Mouse (Mus musculus) G1E (cell line): ENCODE data around the gene Rap1b.
"Not testable (repeated sequence)": the region's sequence is repeated elsewhere in the genome, so short reads cannot be mapped to it uniquely, and the experiment has no call there.

Experiments used
- CTCF ChIP-seq: IDR thresholded peaks from 2 replicates; pipeline ENCODE4 v1.5.1; 2012; ENCODE audit warnings: low read depth, low read length, inconsistent platforms, mixed read lengths
- GATA1 ChIP-seq: IDR thresholded peaks from 2 replicates; pipeline ENCODE4 v1.6.1; 2012; ENCODE audit warnings: borderline replicate concordance, low read length, inconsistent platforms, mixed read lengths
- GATA2 ChIP-seq: IDR thresholded peaks from 2 replicates; pipeline ENCODE4 v1.6.1; 2012; ENCODE audit warnings: low read depth, low read length, inconsistent platforms, borderline replicate concordance
- TAL1 ChIP-seq: conservative IDR thresholded peaks from 2 replicates; pipeline ENCODE4 v1.6.1; 2012; ENCODE audit warnings: low read depth, low read length, inconsistent platforms, mixed read lengths

GRCm38 (mm10) chr10:117893128-117893527 is 47.3 kb upstream of the Rap1b start:
- TF ChIP-seq TAL1, CTCF, GATA2, GATA1: not testable (repeated sequence)
